Mouse (Mus musculus): ENCODE data around the gene Hoxc5. TPM values are rescaled to one million over a fixed set of nuclear protein-coding genes. Genes with fewer than 3 reads are reported as not detected.

Gene Hoxc5
- polyA plus RNA-seq, 1 experiment, result 0.53 TPM

DNA sequence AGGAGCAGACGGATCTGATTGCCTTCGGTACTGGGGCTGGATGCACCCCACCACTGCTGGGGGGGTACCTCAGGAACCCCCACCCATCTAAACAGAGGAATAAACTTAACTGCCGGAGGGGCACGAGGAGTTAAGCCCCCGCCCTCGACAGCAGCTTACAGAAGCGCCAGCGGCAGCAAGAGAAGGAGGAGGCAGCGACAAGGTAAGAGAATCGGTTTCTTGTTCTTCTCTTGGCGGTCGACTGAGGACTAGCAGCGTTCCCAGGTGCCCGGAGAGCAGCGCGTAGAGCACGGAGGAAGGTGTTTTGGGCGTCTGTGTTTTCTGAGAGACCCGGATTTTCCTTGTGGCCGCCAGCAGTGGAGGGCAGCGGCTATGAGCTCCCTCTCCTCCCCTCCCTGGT, 5.0 kb downstream of the Hoxc5 start:
- no peak overlapping the region for H3K27ac ChIP-seq (ENCODE audit: control insufficient read depth, insufficient read depth, low read depth, low read length)
- TF ChIP-seq POLR2A (IDR thresholded peaks at IDR 0.05; ENCODE audit: control insufficient read depth, low read depth, low read length) (no peak), CTCF (IDR thresholded peaks at IDR 0.05; ENCODE audit: control insufficient read depth, insufficient read depth, insufficient replicate concordance, low read depth, low read length) (no peak)
- no peak overlapping the region for H3K4me3 ChIP-seq (ENCODE audit: control insufficient read depth, low read depth, low read length)
- H3K27me3 ChIP-seq (ENCODE audit: control insufficient read depth, insufficient read depth, low read length), result no peaks in the 10 kb centered on the region
- H3K4me1 ChIP-seq (ENCODE audit: control insufficient read depth, insufficient read depth, low read length), result peaks cover 4% of the 10 kb centered on the region; the same call in 1 of the 2 replicates
- no peaks in the 10 kb centered on the region for H3K36me3 ChIP-seq (ENCODE audit: control insufficient read depth, insufficient read depth, low read length)

DNA sequence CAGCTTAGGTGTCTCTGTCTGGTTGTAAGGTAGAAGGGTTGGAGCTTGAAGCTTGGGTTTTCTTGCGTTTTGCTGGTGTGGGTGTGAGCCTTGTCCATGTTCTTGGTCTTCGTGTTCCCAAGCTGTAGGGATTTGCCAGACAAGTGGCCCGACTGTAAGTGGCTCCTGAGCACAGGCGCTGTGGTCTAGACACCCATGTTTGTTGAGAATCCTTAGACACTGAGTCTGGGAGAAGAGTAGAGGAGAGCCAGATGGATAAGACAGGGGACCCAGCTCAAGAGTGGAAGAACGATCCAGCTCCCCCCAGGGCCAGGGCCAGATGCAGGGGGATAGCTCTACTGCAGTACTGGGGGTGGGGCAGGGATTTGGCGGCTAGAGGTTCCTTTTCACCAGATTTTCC, 5.5 kb downstream of the Hoxc5 start:
- H3K4me3 ChIP-seq (ENCODE audit: control insufficient read depth, low read depth, low read length), result no peak overlapping the region
- no peaks in the 10 kb centered on the region; the same call in 1 of the 2 replicates for H3K27me3 ChIP-seq (ENCODE audit: control insufficient read depth, insufficient read depth, low read length)
- no peak overlapping the region for H3K27ac ChIP-seq (ENCODE audit: control insufficient read depth, insufficient read depth, low read depth, low read length)
- no peaks in the 10 kb centered on the region for H3K36me3 ChIP-seq (ENCODE audit: control insufficient read depth, insufficient read depth, low read length)
- no peak for TF ChIP-seq POLR2A (IDR thresholded peaks at IDR 0.05; ENCODE audit: control insufficient read depth, low read depth, low read length)
- TF ChIP-seq CTCF (IDR thresholded peaks at IDR 0.05; ENCODE audit: control insufficient read depth, insufficient read depth, insufficient replicate concordance, low read depth, low read length), result no peak
- H3K4me1 ChIP-seq (ENCODE audit: control insufficient read depth, insufficient read depth, low read length), result peaks cover 2% of the 10 kb centered on the region; the same call in 1 of the 2 replicates

DNA sequence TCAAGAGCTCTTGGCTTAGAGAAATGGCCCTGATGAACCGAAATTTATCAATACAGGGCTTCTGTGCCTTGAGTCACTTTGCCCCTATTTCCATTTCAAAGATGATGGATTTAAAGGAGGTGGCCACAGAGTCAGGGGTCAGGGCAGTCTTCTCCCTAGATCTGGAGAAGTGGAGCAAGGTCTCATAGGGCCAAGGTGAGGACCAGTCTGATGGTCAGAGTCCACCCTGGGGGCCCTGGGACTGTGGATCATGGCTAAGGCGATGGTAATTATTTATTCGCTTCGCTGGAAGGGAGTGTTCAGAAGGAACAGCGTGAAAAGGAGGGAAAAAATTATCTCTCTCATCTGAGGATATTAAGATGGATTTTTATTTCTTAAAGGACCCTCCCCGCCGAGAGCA, 7.8 kb downstream of the Hoxc5 start:
- Histone ChIP-seq H3K4me3 (ENCODE audit: control insufficient read depth, low read depth, low read length) (no peak overlapping the region), H3K27ac (ENCODE audit: control insufficient read depth, insufficient read depth, low read depth, low read length) (no peak overlapping the region), H3K4me1 (ENCODE audit: control insufficient read depth, insufficient read depth, low read length) (peaks cover 2% of the 10 kb centered on the region; the same call in 1 of the 2 replicates), H3K36me3 (ENCODE audit: control insufficient read depth, insufficient read depth, low read length) (no peaks in the 10 kb centered on the region), H3K27me3 (ENCODE audit: control insufficient read depth, insufficient read depth, low read length) (no peaks in the 10 kb centered on the region; the same call in 1 of the 2 replicates)
- TF ChIP-seq POLR2A (IDR thresholded peaks at IDR 0.05; ENCODE audit: control insufficient read depth, low read depth, low read length) (no peak), CTCF (IDR thresholded peaks at IDR 0.05; ENCODE audit: control insufficient read depth, insufficient read depth, insufficient replicate concordance, low read depth, low read length) (no peak)

DNA sequence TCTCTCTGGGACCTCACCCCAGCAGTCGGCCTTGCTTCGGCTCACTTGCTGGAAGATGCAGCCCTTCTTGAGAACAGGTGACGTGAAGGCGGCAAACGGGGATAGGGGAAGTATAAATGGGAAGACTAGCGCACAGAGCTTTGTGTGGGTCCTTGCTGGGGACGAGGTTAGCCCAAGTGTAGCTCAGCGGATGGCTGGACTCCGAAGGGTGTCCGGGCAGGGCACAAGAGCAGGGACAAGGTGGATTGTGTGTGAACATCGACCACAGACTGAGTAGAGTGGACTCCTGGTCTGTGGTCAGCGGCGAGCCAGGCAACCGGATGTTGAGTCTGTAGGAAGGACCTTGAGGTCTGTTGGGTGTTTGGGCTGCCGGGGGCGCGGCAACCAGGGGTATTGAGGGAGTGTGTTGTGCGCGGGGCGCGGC, 8.5 kb downstream of the Hoxc5 start:
- Histone ChIP-seq H3K36me3 (ENCODE audit: control insufficient read depth, insufficient read depth, low read length) (no peaks in the 10 kb centered on the region), H3K27me3 (ENCODE audit: control insufficient read depth, insufficient read depth, low read length) (no peaks in the 10 kb centered on the region; the same call in 1 of the 2 replicates), H3K4me1 (ENCODE audit: control insufficient read depth, insufficient read depth, low read length) (peaks cover 2% of the 10 kb centered on the region; the same call in 1 of the 2 replicates), H3K4me3 (ENCODE audit: control insufficient read depth, low read depth, low read length) (no peak overlapping the region), H3K27ac (ENCODE audit: control insufficient read depth, insufficient read depth, low read depth, low read length) (no peak overlapping the region)
- no peak for TF ChIP-seq CTCF (IDR thresholded peaks at IDR 0.05; ENCODE audit: control insufficient read depth, insufficient read depth, insufficient replicate concordance, low read depth, low read length)
- no peak for TF ChIP-seq POLR2A (IDR thresholded peaks at IDR 0.05; ENCODE audit: control insufficient read depth, low read depth, low read length)

DNA sequence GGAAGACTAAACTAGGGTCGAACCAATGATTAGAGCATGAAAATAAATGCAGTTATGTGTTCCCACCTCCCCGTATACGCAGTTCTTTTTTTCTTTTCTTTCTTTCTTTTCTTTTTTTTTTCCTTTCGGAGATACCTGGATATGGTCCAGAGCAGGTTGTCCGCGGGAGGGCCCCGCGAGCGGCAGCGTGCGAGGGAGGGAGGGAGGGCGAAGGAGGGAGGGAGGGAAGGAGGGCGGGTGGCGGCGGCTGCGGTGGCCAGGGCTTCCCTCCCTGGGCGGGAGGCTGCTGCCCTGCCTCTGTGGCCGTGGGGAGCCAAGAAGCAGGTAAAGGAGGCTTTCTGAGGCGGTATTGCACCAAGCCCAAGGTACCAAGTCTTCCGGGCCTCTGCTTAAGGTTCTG, 8.9 kb downstream of the Hoxc5 start, which contains the start of gene Hoxc9:
TSS of gene Hoxc9 (plus strand) at position 269 of the 400 bp plus-strand sequence.
- Histone ChIP-seq H3K4me1 (ENCODE audit: control insufficient read depth, insufficient read depth, low read length) (peaks cover 2% of the 10 kb centered on the region; the same call in 1 of the 2 replicates), H3K4me3 (ENCODE audit: control insufficient read depth, low read depth, low read length) (no peak within 1 kb of the TSS), H3K36me3 (ENCODE audit: control insufficient read depth, insufficient read depth, low read length) (no peaks in the 10 kb centered on the region), H3K27me3 (ENCODE audit: control insufficient read depth, insufficient read depth, low read length) (peaks cover 2% of the 10 kb centered on the region; the same call in 1 of the 2 replicates), H3K27ac (ENCODE audit: control insufficient read depth, insufficient read depth, low read depth, low read length) (no peak within 1 kb of the TSS)
- TF ChIP-seq POLR2A (IDR thresholded peaks at IDR 0.05; ENCODE audit: control insufficient read depth, low read depth, low read length) (no peak), CTCF (IDR thresholded peaks at IDR 0.05; ENCODE audit: control insufficient read depth, insufficient read depth, insufficient replicate concordance, low read depth, low read length) (no peak)

DNA sequence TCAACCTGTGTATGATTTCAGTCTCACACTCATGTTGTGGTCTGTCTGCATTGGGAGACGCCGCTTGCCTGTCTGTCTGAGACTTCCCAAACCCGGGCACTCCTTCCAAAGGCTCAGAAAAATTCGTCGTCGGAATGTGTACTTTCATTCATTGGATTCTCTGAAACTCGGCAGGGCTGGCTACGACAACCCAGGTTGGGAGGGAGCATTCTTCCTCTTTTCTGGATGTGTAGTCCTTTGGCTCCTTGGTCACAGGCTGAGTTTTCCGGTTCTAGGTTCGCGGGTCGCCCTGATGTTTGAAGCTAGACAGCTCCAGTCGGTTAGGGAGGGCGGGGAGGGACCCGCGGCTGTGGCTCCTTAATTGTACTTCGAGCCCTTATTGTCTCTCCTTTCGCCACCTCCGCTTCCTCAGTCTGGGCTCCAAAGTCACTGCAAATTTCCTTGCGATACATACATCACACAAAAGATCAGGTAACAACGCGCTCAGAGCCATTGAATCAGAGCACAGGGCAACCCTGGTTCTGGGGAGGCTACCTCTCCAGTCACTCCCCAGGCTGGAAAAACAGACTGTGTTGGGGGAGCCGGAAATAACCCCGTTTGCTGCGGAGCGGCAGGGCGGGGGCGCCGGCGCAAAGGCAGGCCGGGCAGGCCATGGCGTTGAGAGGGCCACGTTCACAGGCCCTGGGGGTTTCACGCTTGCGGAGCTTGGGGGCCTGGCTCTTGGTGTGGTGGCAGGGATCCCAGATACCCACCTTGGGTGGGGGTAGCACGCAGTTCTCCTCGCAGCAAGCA, 9.6 kb downstream of the Hoxc5 start:
- Histone ChIP-seq H3K4me1 (ENCODE audit: control insufficient read depth, insufficient read depth, low read length) (peaks cover 6% of the 10 kb centered on the region), H3K4me3 (ENCODE audit: control insufficient read depth, low read depth, low read length) (no peak overlapping the region), H3K27me3 (ENCODE audit: control insufficient read depth, insufficient read depth, low read length) (peaks cover 5% of the 10 kb centered on the region; the same call in 1 of the 2 replicates)

DNA sequence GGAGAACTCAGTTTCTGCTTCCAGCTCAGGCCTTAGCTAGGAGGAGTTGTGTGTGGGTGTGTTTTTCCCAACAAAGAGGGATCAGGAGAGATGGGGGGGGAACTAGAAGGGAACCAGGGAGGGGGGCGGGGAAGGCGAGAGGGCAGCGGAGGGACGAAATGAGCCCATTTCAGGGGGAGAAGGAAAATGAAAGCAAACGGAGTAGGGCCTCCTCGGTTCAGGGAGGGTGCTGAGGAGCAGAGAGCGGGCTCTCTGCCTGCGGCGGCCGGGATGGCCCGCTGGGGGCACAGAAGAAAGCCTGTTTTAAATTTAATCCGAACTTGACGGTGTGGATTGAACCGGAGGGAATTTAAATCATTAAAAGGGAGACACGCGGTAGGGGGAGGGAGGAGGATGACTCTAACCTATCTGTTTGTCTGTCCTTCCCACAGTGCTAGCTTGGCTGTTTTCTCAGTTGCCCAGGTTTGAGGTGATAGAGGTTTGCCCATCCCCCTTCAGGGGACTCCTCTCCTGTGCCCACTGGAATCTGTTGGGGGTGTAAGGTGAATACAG, 10.3 kb downstream of the Hoxc5 start:
- Histone ChIP-seq H3K4me3 (ENCODE audit: control insufficient read depth, low read depth, low read length) (no peak overlapping the region), H3K36me3 (ENCODE audit: control insufficient read depth, insufficient read depth, low read length) (no peaks in the 10 kb centered on the region), H3K27ac (ENCODE audit: control insufficient read depth, insufficient read depth, low read depth, low read length) (no peak overlapping the region), H3K27me3 (ENCODE audit: control insufficient read depth, insufficient read depth, low read length) (peaks cover 6% of the 10 kb centered on the region; the same call in 1 of the 2 replicates), H3K4me1 (ENCODE audit: control insufficient read depth, insufficient read depth, low read length) (peaks cover 6% of the 10 kb centered on the region)
- TF ChIP-seq POLR2A (IDR thresholded peaks at IDR 0.05; ENCODE audit: control insufficient read depth, low read depth, low read length), result no peak
- TF ChIP-seq CTCF (IDR thresholded peaks at IDR 0.05; ENCODE audit: control insufficient read depth, insufficient read depth, insufficient replicate concordance, low read depth, low read length), result no peak

More for the DNA sequence above, 9.6 kb downstream of the Hoxc5 start:
- TF ChIP-seq POLR2A (IDR thresholded peaks at IDR 0.05; ENCODE audit: control insufficient read depth, low read depth, low read length) (no peak), CTCF (IDR thresholded peaks at IDR 0.05; ENCODE audit: control insufficient read depth, insufficient read depth, insufficient replicate concordance, low read depth, low read length) (no peak)
- Histone ChIP-seq H3K36me3 (ENCODE audit: control insufficient read depth, insufficient read depth, low read length) (no peaks in the 10 kb centered on the region), H3K27ac (ENCODE audit: control insufficient read depth, insufficient read depth, low read depth, low read length) (no peak overlapping the region)

Data from testis, adult 2 months (tissue).